Mouse (Mus musculus) spleen, postnatal 10 days (tissue): ENCODE data around the gene Abhd18.
"Not testable (repeated sequence)": the region's sequence is repeated elsewhere in the genome, so short reads cannot be mapped to it uniquely, and the experiment has no call there.

Experiments used
- DNase-seq, 2 experiments: peaks; one replicate each; pipeline ENCODE4 v3.0.0; 2021 to 2022; ENCODE audit warnings: low spot score in 2 of 2

Gene Abhd18

GRCm38 (mm10) chr3:40846957-40847017, at the start of gene Abhd18:
TSS of gene Abhd18 (plus strand) at chr3:40846970.
- DNase-seq, result not testable (repeated sequence)

GRCm38 (mm10) chr3:40798054-40798453, 48.7 kb upstream of the Abhd18 start:
- no peak for DNase-seq

DNA sequence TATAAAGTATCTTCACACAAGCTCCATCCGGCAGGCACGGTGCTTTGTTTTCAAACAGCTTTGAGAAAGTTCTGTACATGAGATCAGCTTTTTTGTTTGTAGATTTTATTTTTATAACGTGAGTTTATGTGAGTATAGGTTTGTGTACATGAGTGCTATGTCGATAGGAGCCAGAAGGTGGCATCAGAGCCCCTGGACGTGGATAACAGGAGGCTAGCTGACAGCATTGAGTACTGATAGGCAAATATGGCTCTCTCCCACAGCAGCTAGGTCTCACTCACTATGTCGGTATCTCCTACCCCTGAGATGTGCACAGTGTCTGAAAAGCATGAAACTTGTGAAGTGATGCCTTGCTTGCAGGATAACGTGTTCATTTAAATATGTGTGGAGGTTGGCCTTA, 48.3 kb upstream of the Abhd18 start:
- DNase-seq, result peak; percentile 56 to 84

- peak; percentile 94 to 99 for DNase-seq
These were observed 47.0 kb upstream of the Abhd18 start, which contains the start of gene Plk4 for GRCm38 (mm10) chr3:40799530-40800372. TSS of gene Plk4 (plus strand) at chr3:40800019.

DNA sequence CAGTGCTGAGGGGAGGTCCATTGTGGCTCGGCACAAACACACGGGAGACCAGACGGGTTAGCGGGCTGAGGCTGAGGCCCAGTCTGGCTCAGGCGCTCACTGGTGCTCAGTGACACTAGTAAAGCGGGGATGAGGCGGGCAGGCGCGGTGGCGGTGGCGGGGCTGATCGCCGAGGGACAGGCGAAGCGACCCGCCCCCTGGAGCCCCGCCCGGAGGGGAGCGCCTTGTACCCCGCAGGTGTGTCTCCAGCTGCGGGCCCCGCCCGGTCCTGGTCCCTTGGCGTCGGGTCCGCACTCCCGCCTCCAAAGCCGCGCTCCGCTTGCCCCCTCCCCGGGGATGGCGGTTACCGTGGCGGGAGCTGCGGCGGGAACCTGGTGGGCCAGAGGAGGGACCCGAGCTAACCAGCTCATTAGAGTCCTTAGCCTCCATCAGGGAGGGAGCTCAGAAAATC, 46.4 kb upstream of the Abhd18 start:
- peak; percentile 77 to 79 for DNase-seq

GRCm38 (mm10) chr3:40806871-40807270, 39.9 kb upstream of the Abhd18 start:
- DNase-seq, result no peak

DNA sequence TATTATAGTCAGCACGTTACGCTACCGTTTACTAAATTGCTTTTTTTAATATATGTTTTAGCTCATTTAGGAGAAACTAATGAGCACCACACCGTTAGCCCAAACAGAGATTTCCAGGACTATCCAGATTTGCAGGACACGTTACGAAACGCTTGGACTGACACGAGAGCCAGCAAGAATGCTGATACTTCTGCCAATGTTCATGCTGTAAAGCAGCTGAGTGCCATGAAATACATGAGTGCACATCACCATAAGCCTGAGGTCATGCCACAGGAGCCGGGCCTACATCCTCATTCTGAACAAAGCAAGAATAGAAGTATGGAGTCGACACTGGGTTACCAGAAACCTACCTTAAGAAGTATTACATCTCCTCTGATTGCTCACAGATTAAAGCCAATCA, 38.1 kb upstream of the Abhd18 start:
- DNase-seq, result no peak

- no peak for DNase-seq
These were observed 36.9 kb upstream of the Abhd18 start for GRCm38 (mm10) chr3:40809894-40810293.

DNA sequence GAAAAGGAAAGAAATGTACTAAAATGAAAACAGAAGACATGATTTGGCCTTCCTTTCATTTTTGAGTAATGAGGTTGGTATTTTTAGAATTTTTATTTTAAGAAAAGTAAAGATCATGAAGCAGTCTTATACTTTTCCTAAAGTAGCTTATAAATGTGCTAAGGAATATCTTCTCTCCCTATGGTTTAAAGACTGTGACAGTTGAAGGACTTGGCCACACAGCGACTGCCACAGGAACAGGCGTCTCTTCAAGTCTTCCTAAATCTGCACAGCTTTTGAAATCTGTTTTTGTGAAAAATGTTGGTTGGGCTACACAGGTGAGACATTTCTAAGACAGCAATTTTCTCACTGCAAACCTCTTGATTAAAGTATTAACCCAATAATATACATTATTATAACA, 33.5 kb upstream of the Abhd18 start:
- DNase-seq, result no peak

- DNase-seq, result not testable (repeated sequence)
These were observed 1.2 kb upstream of the Abhd18 start for GRCm38 (mm10) chr3:40845521-40845920.

GRCm38 (mm10) chr3:40846473-40846956, 255 bp upstream of the Abhd18 start, which contains the start of gene Mfsd8:
TSS of gene Mfsd8 (minus strand) at chr3:40846886.
- DNase-seq, result peak; percentile 85 to 95

GRCm38 (mm10) chr3:40847018-40847417, 248 bp downstream of the Abhd18 start:
- DNase-seq, result peak; percentile 59 to 62

GRCm38 (mm10) chr3:40847936-40848335, 1.2 kb downstream of the Abhd18 start:
- DNase-seq, result not testable (repeated sequence)

GRCm38 (mm10) chr3:40853123-40853738, 6.5 kb downstream of the Abhd18 start:
- DNase-seq, result not testable (repeated sequence)

- DNase-seq, result peak; percentile 94 to 98
These were observed 47.1 kb downstream of the Abhd18 start for GRCm38 (mm10) chr3:40893816-40894258.

DNA sequence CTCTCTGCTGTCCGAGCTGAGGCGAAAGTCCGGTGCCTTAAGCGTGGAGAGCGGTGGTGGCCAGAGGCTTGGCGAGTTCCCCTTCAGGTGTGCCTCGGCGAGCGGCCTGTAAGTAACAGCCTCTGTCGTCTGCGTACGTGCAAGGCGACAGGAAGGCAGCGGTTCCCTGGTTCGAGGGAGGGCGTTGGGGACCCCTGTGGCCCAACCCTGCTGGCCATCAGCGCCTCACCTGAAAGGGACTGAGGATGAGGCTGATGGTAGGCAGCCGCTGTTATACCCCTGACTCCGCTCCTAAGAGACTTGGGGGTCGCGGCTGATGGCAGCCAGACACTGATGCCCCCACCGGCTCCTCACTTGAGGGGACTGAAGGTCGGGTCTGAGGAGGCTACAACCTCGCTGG, 47.6 kb downstream of the Abhd18 start:
- peak; percentile 24 to 45 for DNase-seq

DNA sequence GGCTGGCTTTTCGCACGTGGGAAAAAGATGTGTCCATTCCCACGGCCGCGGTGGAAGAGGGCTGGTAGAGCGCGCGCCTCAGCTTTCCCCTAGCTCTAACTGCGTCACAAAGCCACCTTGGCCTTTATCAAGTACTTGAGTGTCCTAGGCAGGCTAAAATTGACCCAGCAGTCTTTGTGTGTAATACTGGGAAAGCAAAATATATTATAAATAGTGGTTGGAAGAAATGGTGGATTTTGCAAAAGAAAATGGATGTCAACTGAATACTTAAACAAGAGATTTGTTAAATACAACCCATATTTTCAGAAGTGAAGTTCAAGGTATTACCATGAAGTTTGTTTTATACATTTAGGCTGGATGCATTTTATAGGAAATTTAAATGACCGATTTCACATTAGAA, 55.7 kb downstream of the Abhd18 start, which contains the start of gene 1700034I23Rik:
Gene 1700034I23Rik (minus strand): TSS at position 101 of the 400 bp plus-strand sequence.
- DNase-seq, result not testable (repeated sequence)

DNA sequence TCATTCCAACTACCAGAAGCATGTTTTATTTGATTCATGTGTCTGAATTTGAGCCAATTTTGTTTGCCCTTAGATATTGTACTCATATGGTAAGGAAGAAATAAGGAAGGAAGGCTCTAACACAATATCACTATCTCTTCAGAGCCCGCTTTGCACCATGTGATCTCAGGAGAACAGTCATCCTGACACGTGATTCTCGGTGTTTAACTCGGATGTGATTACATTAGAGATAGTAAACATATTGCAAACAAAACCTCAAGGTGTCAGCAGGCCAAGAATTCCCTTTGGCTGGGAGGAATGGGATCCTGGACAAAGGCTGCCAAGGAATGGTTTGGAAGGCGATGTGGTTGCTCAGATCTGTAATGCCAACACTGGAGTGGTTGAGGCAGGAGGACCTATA, 91.4 kb downstream of the Abhd18 start:
- DNase-seq, result no peak

GRCm38 (mm10) chr3:40938592-40938991, 91.8 kb downstream of the Abhd18 start:
- no peak for DNase-seq

DNA sequence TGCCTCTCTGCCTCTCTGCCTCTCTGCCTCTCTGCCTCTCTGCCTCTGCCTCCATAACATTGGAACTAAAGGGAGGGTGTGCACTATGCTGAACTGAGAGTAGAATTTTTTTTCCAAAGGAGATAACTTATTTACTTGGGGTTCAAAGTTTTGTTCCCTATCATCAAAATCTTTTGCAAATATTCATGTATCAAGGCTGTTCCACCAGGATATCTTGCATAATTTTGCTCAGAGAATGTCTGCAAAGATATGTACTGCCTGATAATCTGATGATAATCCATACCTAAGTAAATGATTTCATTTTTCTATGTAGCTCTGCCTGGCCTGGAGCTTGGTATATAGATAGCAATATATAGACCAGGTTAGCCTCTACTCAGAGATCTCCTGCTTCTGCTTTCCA, 92.2 kb downstream of the Abhd18 start:
- DNase-seq, result no peak

DNA sequence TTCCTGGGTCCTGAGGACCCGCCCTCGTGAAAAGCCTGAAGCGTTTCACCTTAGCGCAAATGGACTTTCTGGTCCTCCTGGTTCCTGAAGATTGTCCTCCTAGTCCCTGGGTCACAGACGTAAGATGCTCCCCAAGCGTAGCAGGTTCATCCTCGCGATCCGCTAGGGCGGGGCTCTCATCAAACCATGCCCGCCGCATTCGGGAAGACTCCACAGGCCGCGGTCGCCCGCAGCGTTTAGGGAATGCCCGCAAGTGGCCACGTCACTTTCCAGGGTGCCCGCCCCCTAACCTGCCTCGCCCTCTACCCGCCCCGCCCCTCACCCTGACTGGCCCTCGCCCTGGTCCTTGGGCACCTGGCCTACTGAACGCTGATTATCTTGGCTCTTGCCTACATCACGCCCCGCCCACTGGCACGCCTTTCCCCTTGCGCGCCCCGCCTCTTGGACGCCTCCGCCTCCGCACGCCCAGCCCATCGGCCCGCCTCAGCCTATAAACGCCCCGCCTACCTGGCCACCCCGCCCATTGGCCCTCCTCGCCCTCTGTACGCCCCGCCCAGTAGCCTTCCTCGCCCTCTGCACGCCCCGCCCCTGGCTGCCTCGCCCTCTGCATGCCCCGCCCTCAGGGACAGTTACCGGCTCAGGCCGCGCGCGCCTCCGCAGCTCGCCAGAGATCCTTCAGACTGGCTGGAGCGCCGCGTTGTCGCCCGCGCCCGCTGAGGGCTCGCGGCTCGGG, 102.6 kb downstream of the Abhd18 start, which contains the start of gene Larp1b:
Gene Larp1b (plus strand): TSS at position 659 of the 733 bp plus-strand sequence.
- peak; percentile 100 for DNase-seq

- peak; percentile 69 to 81 for DNase-seq
These were observed 103.3 kb downstream of the Abhd18 start for GRCm38 (mm10) chr3:40949903-40950600.
